Mouse (Mus musculus): ENCODE data around the gene Otud4. TPM values are rescaled to one million over a fixed set of nuclear protein-coding genes. Genes with fewer than 3 reads are reported as not detected.

The Otud4 gene
- polyA plus RNA-seq, 2 experiments, result 20.9 to 26.2 TPM

DNA sequence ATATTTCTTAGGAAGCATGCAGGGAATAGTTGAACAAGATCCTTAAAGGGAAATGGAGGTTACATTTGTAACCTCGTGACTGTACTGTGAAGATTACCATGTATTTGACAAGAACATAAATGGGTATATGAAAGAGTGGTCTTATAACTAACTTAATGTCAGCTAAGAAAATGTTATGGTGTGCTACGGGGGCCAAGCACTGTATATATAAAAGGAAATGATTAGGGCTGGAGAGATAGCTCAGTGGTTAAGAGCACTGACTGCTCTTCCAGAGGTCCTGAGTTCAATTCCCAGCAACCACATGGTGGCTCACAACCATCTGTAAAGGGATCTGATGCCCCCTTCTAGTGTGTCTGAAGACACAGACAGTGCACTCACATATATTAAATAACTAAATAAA lies 20.1 kb upstream of the Otud4 start:
- H3K4me1 ChIP-seq (ENCODE audit: control insufficient read depth, insufficient read depth, low read length), result peaks cover 4% of the 10 kb centered on the region; the same call in 1 of the 2 replicates
- H3K36me3 ChIP-seq (ENCODE audit: control insufficient read depth, insufficient read depth, low read length), result no peaks in the 10 kb centered on the region
- ATAC-seq (ENCODE audit: low FRiP score, low read depth) (no peak), DNase-seq (ENCODE audit: low spot score) (no peak)
- whole genome bisulfite sequencing, result 84% methylated on average over 2 of the region's 2 CpGs
- no peaks in the 10 kb centered on the region for H3K27me3 ChIP-seq (ENCODE audit: control insufficient read depth, insufficient read depth, low read length)
- H3K27ac ChIP-seq (replicated peaks; ENCODE audit: low read depth, low read length), result no peak overlapping the region
- no peaks in the 10 kb centered on the region for H3K9me3 ChIP-seq (ENCODE audit: control insufficient read depth, low read length)
- no peak overlapping the region for H3K4me3 ChIP-seq (replicated peaks; ENCODE audit: low read length)
- no peak overlapping the region for H3K9ac ChIP-seq (ENCODE audit: low read depth, low read length, severe bottlenecking)
- no peak for TF ChIP-seq POLR2A (IDR thresholded peaks at IDR 0.05; ENCODE audit: borderline replicate concordance, extremely low read depth, insufficient read depth, insufficient read length)
- no peak overlapping the region for H3K4me2 ChIP-seq (replicated peaks; ENCODE audit: low read depth, low read length, severe bottlenecking)

DNA sequence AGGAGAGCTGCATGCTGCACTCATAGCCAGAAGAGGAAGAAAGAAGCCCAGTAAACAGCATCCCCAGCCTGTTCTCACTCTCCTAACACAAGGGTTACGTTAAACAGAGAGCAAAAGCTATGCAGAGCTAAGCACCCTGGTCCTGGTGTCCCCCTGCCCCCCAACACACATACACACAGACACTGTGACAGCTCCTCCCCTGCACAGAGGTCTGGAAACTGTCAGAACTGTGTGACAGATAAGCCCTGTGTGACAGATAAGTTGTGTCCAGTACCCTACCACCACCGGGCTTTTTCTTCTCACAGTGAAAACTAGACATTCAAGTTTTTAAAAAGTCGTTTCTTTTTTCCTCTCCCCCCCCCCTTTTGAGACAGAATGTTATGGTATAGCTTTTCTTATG lies 19.4 kb upstream of the Otud4 start:
- Histone ChIP-seq H3K36me3 (ENCODE audit: control insufficient read depth, insufficient read depth, low read length) (no peaks in the 10 kb centered on the region), H3K4me2 (replicated peaks; ENCODE audit: low read depth, low read length, severe bottlenecking) (no peak overlapping the region), H3K9ac (ENCODE audit: low read depth, low read length, severe bottlenecking) (no peak overlapping the region), H3K4me1 (ENCODE audit: control insufficient read depth, insufficient read depth, low read length) (peaks cover 4% of the 10 kb centered on the region; the same call in 1 of the 2 replicates), H3K27me3 (ENCODE audit: control insufficient read depth, insufficient read depth, low read length) (no peaks in the 10 kb centered on the region), H3K9me3 (ENCODE audit: control insufficient read depth, low read length) (no peaks in the 10 kb centered on the region), H3K27ac (replicated peaks; ENCODE audit: low read depth, low read length) (no peak overlapping the region), H3K4me3 (replicated peaks; ENCODE audit: low read length) (no peak overlapping the region)
- no peak for ATAC-seq (ENCODE audit: low FRiP score, low read depth)
- 27% methylated on average over 3 of the region's 3 CpGs for WGBS
- no peak for TF ChIP-seq POLR2A (IDR thresholded peaks at IDR 0.05; ENCODE audit: borderline replicate concordance, extremely low read depth, insufficient read depth, insufficient read length)
- no peak for DNase-seq (ENCODE audit: low spot score)

DNA sequence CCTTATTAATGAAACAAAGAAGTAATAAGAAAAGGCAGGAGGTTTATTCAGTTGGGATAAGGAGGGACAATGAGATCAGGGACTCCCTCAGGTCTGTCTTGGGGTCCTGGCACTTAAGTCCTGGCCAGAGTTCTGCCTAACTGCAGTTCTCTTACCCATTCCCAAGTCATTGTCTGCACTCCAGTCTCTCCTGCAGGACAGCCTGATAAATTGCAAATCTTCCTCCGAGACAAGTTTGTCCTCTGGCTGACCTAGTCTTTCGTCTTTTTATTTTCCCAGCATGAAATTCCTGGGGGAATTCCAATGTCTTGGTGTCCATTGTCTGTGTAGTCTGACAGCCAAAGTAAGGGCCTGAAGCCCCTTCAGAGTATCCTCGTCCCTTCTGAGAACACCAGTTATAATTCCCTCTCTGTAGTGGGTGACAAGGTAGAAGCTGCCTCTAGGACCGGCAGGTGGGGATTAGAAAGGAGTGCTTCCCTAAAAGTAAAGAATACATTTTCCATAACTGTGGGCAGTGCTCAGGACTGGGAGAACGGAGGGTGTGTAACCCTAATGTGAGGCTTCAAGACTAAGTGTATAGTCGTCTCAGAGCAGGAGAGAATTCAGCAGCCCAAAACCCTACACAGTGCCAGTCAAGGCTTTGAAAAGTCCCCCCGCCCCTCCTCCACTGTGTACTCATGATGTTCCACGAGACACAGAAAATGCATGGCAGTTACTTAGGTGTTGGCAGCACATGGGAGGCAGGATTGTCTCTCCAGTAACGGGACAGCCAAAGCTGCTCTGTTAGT lies 18.7 kb upstream of the Otud4 start:
- no peak for ATAC-seq (ENCODE audit: low FRiP score, low read depth)
- DNase-seq (ENCODE audit: low spot score), result no peak
- Histone ChIP-seq H3K27ac (replicated peaks; ENCODE audit: low read depth, low read length) (no peak overlapping the region), H3K4me3 (replicated peaks; ENCODE audit: low read length) (no peak overlapping the region), H3K4me2 (replicated peaks; ENCODE audit: low read depth, low read length, severe bottlenecking) (no peak overlapping the region), H3K9me3 (ENCODE audit: control insufficient read depth, low read length) (no peaks in the 10 kb centered on the region), H3K36me3 (ENCODE audit: control insufficient read depth, insufficient read depth, low read length) (no peaks in the 10 kb centered on the region), H3K27me3 (ENCODE audit: control insufficient read depth, insufficient read depth, low read length) (no peaks in the 10 kb centered on the region), H3K4me1 (ENCODE audit: control insufficient read depth, insufficient read depth, low read length) (peaks cover 4% of the 10 kb centered on the region; the same call in 1 of the 2 replicates), H3K9ac (ENCODE audit: low read depth, low read length, severe bottlenecking) (no peak overlapping the region)
- no peak for TF ChIP-seq POLR2A (IDR thresholded peaks at IDR 0.05; ENCODE audit: borderline replicate concordance, extremely low read depth, insufficient read depth, insufficient read length)
- WGBS, result 48% methylated on average over 9 of the region's 9 CpGs

DNA sequence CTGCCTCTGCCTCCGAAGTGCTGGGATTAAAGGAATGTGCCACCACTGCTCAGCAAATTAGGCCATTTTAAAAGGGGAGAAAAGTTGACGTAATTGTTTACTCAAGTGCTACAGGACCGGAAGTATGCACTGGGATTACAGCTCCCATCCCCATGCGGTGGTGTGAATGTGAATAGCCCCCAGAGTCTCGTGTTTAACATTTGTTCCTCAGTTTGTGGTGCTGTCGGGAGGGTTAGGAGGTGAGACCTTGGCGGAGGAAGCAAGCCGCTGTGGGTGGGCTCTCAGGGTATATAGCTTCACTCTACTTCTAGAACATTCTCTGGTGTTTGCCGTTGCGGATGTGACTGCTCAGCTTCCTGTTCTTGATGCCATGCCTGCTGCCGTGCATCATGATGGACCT lies 17.1 kb upstream of the Otud4 start:
- H3K27ac ChIP-seq (replicated peaks; ENCODE audit: low read depth, low read length), result no peak overlapping the region
- peaks cover 4% of the 10 kb centered on the region; the same call in 1 of the 2 replicates for H3K4me1 ChIP-seq (ENCODE audit: control insufficient read depth, insufficient read depth, low read length)
- WGBS, result 61% methylated on average over 11 of the region's 11 CpGs
- no peak for ATAC-seq (ENCODE audit: low FRiP score, low read depth)
- no peak for TF ChIP-seq POLR2A (IDR thresholded peaks at IDR 0.05; ENCODE audit: borderline replicate concordance, extremely low read depth, insufficient read depth, insufficient read length)
- DNase-seq (ENCODE audit: low spot score), result no peak
- H3K9ac ChIP-seq (ENCODE audit: low read depth, low read length, severe bottlenecking), result no peak overlapping the region
- H3K4me2 ChIP-seq (replicated peaks; ENCODE audit: low read depth, low read length, severe bottlenecking), result no peak overlapping the region
- H3K36me3 ChIP-seq (ENCODE audit: control insufficient read depth, insufficient read depth, low read length), result no peaks in the 10 kb centered on the region
- H3K9me3 ChIP-seq (ENCODE audit: control insufficient read depth, low read length), result no peaks in the 10 kb centered on the region
- no peak overlapping the region for H3K4me3 ChIP-seq (replicated peaks; ENCODE audit: low read length)
- H3K27me3 ChIP-seq (ENCODE audit: control insufficient read depth, insufficient read depth, low read length), result no peaks in the 10 kb centered on the region

DNA sequence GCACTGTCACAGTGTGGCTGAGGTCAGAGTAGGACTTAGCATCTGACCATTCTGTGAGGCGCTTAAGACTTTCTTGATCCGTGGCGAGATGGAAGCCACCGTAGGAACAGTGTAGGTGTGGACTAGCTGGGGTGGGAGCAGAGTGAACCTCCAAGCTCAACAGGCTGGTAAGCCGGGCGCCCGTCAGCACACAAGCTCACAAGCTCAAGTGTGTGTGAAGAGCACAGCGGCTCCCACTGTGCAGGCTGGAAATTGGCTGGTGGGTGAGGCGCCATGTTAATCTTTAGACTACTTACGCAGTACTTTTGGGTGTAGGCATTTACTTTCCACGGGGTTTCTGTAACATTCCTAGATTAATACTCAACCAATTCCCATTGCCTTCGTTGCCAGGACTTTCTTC lies 16.1 kb upstream of the Otud4 start:
- no peaks in the 10 kb centered on the region for H3K9me3 ChIP-seq (ENCODE audit: control insufficient read depth, low read length)
- DNase-seq (ENCODE audit: low spot score), result no peak
- ATAC-seq (ENCODE audit: low FRiP score, low read depth), result no peak
- no peaks in the 10 kb centered on the region for H3K36me3 ChIP-seq (ENCODE audit: control insufficient read depth, insufficient read depth, low read length)
- no peak overlapping the region for H3K4me3 ChIP-seq (replicated peaks; ENCODE audit: low read length)
- WGBS, result 94% methylated on average over 12 of the region's 12 CpGs
- H3K27me3 ChIP-seq (ENCODE audit: control insufficient read depth, insufficient read depth, low read length), result no peaks in the 10 kb centered on the region
- H3K9ac ChIP-seq (ENCODE audit: low read depth, low read length, severe bottlenecking), result no peak overlapping the region
- H3K27ac ChIP-seq (replicated peaks; ENCODE audit: low read depth, low read length), result no peak overlapping the region
- no peak for TF ChIP-seq POLR2A (IDR thresholded peaks at IDR 0.05; ENCODE audit: borderline replicate concordance, extremely low read depth, insufficient read depth, insufficient read length)
- no peak overlapping the region for H3K4me2 ChIP-seq (replicated peaks; ENCODE audit: low read depth, low read length, severe bottlenecking)
- peaks cover 4% of the 10 kb centered on the region; the same call in 1 of the 2 replicates for H3K4me1 ChIP-seq (ENCODE audit: control insufficient read depth, insufficient read depth, low read length)
